Mouse (Mus musculus): ENCODE measurements around the gene Elmsan1.

Gene Elmsan1

DNA sequence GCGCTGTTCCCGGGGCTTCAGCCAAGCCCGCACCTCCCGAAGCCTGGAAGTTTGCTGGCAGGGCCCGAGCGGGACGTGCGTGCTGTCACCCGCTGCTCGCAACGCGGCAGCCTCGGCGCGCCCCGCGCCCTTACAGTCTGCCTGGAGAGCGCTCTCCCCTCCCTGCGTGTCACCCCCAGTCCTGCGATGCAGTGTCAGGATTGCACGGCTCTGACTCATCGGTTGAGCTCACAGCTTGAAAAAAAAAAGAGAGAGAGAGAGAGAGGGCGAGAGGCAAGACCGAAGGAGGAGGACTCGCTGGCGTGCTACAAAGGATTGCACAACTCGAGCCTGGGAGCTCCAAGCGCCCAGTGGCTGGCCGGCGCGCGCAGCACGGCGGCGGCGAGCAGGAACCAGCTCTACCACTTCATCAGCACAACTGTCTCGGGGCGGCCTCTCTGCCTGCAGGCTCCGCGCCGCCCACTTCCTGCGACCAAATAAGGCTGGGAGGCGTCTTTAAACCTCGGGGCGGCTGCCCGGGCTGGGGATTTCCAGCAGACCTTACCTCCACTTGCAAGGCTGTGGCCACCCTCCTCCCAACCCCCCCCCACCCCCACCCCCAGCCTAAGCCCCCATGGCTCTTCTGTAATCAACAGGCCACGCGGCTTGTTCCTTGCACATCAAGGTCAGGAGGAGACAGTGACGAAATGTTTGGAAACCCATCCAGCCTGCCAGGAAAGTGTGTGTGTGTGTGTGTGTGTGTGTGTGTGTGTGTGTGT is 24.9 kb downstream of the Elmsan1 start:
- under 1% methylated on average over 49 of the region's 49 CpGs for WGBS

DNA sequence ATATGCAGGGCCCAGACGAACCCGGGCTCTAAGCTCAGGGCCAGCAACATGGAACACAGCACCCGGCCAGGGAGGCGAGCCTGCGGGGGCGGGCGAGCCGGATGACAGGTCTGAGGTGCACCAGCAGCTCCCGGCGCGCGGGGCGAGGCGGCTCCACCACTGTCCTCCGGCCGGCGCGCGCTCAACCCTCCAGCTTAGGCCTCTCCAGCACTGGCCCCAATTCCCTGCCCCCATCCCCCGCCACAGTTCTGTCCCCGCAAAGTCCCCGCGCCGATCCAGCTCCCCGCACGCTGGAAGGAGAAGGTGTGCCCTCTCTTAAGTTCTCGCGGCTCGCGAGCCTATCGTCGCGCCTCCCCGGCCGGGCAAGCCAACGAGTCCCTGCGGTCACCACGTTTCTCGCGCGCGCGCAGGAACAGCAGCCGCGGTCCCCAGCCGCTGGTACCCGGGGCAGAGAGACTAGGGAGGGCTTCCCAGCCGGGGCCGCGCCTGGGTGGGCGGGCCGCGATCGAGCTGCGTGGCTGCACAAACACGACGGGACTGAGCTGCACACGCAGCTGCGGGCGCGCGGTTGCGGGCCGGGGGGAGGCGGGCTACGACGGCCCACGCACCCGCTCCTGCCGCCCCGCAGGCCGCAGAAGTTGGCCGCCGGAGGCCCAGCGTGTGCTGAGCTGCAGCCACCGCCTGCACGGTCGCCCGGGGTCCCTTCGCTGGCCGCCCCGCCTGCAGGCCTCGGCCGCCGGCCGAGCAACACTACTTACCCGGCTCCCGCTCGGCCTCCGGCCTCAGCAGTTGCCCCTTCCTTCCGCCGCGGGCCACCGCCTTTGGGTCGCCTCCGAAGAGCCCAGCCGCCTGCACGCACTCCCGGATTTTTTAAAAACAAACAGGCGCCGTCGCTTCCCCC is 25.7 kb downstream of the Elmsan1 start:
- WGBS, result under 1% methylated on average over 102 of the region's 102 CpGs

DNA sequence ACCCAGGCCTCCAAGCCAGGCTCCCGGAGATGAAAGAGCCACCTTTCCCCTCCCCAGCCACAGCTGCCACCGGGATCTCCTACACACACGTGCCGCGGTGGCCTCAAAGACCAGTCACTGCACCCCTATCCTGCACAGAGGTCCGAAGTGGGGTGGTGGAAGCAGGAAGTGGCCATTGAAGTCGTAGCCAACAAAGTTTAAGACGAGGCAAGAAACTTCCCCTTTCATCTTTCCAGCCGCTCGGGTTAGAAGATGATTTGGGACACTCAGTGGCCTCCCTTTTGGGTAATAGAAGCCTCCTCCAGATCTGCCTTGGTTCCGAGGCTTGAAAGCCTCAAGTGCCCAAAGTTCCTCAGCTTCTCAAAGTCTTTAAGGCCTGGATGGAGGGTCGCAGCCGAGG is 26.4 kb downstream of the Elmsan1 start:
- WGBS, result 14% methylated on average over 13 of the region's 13 CpGs

DNA sequence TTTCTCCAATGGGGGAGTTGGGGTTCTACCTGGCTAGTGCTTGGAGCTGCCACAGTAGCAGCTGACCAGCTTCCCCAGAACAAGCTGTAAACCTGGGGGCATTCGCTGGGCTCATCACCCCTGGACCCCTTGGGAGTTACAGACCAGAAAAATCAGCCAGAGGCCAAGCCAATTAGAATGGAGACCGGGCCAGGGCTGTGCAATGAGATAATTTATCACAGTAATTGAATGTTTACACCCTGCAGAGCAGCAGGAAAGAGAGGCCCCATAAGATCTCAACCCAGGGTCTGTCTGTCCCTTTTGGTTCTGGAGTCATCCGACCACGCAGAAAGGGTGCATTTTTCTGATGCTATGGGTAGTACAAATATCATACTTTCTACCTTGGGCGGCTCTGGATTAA is 26.9 kb downstream of the Elmsan1 start:
- 47% methylated on average over 5 of the region's 5 CpGs for WGBS

DNA sequence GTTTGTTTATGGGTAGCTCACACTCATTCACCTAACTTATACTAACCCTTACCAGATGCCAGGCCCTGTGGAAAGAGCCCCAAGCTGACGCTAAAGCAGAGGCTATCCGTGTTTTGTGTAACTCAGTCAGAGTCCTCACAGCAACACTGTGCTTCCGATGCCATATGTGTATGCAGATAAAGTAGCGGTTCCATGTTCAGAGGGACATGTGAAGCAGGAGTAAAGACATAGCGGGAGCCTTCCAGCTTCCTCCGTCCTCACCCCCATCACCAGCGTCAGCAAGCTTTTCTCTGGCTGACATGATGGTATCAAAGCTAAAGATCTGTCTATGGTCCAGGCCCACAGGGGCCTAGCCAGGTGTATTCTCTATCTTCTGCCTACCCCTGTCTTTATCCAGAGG is 27.5 kb downstream of the Elmsan1 start:
- 71% methylated on average over 7 of the region's 7 CpGs for WGBS

DNA sequence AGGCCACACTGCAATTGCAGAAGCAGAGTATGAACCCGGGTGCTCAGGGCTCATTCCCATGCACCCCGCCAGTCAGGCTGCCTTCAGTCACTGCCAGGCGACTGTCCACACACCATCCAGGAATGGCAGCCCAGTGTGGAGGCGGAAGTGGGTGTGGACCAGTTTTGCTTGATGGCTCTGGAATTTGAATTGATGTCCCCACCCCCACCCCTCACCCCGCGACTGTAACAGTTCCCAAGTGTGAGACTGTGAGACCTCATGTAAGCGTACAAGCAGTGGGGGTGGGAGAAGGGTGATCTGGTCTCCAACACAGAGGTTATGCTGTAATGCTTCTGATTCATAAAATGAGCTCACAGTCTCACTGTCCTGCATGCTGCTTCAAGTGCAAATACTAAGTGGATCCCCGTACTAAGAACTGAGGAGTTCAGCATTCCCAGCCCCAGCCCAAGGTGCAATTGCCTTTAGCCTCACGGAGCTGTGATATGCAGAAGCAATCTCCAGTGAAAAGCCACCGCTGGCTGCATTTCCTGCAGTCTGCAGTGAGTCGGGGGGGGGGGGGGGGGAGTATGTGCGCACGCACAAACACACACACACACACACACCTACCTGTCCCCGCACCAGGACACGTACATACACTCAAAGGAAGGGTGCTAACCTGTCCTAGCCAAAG is 28.4 kb downstream of the Elmsan1 start:
- WGBS, result 55% methylated on average over 15 of the region's 15 CpGs

DNA sequence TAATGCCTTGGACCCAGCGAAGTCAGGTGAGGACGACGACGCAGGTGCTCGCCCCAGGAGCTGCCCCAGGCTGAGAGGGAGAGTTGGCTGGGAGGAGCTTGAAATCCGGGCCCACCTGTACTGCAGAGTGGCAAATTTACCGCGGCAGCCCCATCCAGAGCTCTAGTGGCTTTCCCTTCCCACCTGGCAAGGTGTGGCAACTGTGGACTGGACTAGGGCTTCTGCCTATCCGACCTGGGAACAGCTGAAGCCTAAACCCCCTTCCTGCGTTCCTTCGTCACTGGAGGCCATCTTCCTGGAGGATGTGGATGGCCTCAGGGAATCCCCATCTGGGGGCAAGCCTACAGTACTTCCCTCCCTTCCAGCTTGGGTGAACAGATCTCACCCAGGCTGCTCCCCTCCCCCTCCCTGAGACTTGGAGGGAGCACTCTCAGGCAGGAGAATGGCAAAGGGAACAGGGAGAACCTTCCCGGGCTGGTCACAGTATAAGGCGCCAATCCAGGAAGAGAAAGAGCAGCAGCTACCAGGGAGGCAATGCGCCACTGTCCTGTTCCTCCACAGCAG is 29.7 kb downstream of the Elmsan1 start:
- 77% methylated on average over 14 of the region's 14 CpGs for WGBS

DNA sequence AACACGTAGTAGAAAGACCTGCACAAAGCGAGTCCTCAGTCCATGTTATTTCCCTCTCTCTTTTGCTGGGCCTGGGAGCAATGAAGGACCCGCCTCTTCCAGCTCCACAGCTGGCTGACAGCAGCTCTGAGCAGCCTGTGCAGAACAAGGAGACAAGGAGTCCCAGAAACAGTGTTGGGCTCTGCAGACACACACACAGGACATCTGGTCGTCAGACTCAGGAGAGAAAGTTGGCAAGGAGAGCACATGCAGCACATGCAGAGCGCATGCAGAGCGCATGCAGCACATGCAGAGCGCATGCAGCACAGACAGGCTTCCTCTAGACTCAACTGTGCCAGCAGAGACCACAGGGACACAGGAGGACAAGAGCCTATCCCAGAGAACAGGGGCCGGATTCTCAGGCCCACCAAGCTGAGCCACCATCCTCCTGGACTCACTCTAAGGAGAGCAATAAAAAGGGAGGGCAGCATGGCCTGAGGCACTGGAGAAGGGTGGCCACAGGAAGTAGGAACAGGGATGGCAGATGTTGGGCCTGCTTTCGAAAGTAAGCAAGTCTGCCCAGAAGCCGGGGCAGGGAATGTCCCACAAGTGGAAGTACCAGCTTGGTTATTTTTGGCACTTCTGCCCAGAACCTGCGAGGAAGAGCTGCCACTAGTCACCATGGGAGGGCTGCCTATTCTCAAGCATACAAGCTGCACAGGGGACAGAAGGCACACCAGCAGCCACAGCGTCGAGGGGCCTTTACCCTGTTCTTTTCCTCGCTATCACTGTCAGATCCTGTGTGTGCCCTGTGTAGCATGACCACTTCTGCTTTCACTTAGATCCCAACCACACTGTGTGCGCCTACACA is 30.7 kb downstream of the Elmsan1 start:
- 54% methylated on average over 15 of the region's 15 CpGs for WGBS

DNA sequence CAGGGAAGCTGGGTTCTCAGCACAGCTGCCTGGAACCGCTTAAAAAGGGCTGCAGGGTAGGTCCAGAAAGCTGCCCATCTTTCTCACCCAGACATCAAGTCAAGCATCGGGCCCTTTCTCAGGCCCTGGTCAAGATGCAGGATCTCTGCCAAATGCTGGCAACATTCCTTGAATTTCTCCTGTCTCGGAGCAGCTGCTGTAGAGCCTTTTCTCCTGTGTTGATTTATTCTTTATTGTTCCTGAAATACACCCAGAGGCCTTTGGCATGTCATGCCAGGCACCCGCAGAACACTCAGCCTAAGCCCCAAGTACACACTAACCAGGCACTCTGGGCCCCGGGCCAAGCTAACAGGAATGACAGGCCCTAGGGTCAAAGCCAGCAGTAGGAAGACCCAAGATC is 31.7 kb downstream of the Elmsan1 start:
- WGBS, result 41% methylated on average over 5 of the region's 5 CpGs

DNA sequence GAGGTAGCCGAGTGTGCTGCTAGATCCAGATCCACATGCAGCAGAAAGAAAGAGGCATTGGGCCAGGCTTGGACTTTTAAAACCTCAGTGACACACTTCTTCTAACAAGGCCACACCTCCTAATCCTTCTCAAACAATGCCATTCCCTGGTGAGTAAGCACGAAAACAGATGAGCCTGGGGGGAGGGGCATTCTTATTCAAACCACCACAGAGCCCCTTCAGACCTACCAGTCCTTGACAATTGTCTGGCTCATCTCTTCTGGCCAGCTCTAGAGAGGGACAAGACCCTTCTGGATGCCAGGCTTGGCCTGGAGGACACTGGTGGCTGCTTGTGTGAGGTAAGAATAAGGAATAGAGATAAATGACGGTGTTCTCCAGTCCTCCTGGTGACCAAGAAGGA is 32.1 kb downstream of the Elmsan1 start:
- WGBS, result 63% methylated on average over 3 of the region's 3 CpGs

DNA sequence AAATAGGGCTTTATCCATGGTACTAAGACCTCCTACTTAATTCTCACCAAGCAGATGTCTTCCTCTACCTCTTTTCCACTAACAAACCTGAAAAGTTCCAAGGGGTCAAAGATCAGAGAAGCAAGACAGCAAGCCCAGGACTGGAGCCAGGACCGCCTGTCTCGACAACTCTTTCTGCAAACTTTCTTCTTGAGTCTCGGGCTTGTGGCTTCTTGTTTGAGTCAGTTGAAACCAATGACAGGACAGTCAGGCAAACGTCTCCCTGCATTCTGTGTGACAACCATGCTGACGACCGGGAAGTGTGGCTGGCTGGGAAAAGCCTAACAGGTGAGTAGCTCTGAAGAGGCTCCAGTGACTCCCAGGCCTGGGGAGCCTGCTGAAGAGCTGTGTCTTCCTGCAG is 33.1 kb downstream of the Elmsan1 start:
- 77% methylated on average over 6 of the region's 6 CpGs for WGBS

DNA sequence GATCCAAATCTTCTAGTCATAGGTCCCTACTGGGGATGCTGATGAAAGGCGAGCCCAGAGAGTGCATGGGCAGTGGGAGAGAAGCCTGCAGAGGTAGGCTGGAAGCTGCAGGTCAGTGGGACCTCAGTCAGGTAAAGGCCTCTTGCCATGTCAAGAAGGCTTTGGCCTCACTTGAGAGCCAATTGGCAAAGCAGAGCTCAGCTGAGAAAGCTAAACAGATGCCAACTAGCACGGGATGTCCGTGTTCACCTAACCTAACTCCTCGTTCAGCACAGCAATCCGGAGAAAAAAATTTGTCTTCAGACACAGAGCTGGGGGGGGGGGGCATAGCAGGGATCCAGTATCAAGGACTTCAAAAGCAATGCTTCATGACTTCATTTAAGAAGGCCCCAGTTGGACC is 33.7 kb downstream of the Elmsan1 start:
- whole genome bisulfite sequencing, result 83% methylated on average over 5 of the region's 5 CpGs

DNA sequence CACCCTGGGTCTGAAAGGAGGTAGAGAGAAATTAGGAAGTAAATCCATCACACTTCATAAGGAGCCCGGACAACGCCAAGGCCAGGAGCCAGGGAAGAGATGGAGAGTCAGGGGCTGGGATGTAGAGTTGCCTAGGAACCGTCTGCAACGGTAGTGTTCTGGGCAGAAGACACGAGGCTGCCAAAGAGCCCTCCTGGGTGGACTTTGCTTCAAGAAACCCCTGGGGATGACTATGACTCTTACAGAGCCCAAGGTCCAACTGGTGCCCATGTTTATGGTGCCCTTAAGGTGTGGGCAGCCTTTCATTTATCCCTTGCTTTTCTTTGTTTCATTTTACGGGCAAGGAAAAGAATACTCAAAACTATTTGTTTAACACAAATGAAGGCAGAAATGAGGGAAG is 36.7 kb downstream of the Elmsan1 start:
- WGBS, result 58% methylated on average over 6 of the region's 6 CpGs

DNA sequence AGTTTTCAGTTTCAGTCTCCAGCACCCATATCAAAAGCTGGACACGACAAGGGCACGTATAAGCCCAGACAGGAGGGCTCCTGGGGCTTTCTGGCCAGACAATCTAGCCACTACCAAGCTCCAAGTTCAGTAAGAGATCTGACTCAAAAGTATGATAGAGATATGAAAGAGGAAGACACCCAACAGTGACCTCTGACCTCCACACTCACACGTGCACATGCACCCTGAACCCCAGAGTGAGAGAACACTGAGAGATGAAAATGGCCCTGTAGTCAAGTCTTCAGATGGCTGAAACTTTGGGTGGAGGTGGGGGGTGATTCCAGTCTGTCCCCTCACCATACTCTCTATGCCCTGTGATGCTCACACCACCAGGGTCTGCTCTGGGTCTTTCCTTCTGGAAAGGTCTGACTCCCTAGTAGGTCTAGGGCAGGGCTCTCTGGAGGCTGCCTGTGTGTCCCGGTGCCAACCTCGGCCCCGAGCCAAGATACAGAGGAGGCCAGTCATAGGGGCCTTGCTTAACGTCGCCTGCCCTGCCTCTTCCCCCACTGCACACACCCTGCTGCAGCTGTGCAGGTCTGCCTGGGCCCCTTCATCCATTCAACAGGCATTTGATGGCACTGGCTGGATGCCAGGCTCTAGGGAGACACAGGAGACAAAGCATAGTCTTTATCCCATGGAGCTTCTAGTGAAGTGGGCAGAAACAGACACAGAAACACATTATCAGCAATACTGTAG is 37.8 kb downstream of the Elmsan1 start:
- WGBS, result 39% methylated on average over 8 of the region's 8 CpGs

DNA sequence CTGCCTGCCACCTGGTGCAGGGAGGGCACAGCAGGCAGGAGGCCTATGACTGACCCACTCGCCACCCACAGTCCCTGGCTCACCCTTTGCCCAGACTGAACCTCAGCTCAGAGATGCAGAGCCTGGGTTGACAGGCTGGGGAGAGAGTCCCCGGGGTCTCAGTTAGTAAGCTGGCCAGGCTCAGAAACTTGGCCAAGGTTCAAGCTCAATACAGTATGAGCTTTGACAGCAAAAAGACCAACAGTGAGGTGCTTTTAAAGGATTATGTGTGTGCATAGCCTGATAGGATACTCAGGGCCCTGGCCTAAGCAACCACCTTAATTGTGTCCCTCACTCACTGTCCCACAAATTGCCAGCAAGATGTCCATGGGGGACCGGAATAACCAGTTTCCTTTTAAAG is 38.6 kb downstream of the Elmsan1 start:
- WGBS, result 53% methylated on average over 3 of the region's 3 CpGs

DNA sequence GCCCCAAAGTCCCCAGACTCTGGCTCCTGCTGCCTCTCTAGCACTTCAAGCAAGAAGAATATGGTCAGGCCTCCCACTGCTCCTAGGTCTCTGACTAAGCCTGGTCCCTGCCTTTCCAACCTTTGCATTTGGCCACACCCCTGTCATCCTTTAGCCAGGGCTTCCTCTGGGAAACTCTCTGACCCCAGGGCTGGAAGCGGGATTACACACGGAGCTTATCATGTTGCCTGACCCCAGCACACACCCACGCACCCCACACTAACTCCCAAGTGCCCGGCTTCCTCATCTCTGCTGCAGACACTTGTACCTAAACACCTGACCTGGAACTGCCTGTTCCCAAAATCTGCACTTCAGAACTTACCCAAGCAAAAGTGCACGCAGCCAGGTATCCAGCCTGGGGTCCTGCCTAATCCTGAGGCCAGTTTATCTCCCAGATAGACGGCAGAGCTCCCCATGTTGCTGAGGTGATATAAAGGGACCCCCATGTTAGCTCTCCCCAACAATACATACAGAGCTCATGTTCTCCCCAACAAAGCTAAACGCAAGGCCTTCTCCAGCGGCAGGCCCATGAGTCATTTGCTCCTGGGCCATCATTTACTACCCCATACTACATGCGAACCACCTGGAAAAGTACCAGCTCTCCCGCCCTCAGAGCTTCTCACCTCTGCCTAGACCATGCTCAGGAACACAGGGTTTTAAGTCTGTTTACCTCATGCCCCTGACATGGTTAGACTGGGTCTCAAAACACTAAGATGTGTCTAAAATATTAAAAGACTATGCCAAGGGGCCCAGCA is 39.8 kb downstream of the Elmsan1 start:
- WGBS, result 75% methylated on average over 10 of the region's 10 CpGs

DNA sequence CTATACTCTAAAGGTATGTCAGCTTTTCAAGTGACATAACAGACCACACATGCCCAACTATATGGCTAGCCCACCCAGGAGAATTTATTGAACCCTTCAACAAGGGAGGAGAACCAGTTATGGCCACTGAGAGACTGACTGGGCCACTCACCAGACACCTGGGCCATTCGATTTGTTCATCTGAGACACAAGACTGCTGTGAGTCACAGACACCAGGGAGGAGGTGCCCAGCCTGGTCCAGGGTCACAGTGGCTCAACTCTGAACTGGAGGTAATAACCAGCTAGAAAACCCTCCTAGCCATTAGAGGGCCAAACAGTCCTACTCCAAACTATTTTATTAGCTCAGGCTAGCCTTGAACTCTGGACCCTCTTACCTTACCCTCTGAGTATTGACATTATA is 40.6 kb downstream of the Elmsan1 start:
- WGBS, result 91% methylated on average over 1 of the region's 1 CpGs

DNA sequence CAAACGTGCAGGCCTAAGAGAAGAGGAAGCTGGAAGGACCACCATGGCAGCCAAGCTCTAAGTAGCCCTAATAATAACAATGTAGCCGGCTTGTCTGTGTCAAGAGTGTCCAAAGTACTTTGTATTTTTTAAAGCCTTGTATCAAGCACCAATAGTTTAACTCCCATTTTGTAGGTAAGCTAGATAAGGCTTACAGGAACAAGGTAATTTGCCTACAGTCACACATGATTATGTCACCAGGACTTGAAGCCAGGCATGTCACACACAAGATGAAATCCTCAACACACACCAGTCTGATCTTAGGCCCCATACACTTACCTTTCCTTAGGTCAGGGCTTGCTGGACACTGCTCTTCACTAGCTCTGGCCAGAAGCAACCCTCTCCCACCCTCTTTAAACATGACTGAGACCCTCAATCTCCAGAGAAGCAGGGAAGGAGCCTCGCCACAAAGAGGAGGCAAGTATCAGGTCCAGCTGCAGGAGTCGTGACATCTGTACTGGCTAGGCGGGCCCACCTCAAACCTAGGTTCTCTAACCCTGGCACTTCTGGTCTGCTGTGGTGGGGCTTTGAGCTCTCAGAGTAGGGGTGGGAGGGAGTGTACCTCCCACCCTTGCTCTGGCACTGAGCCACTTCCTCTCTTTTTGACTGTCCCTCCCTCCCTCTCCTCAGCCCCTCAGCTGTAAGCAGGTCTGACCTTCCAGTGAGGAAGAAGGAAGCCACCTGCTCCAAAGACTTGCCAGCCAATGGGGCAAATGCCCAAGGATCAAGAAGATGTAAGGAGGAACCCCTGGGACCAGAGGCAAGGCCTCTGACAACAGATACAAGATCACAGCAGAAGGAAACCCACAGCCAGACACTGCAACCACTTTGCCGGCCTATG is 41.6 kb downstream of the Elmsan1 start:
- 64% methylated on average over 6 of the region's 6 CpGs for WGBS
